Mouse (Mus musculus) frontal cortex, adult (tissue): ENCODE data around the gene Kcnk7.
"Not testable (repeated sequence)": the region's sequence is repeated elsewhere in the genome, so short reads cannot be mapped to it uniquely, and the experiment has no call there.

ENCODE experiments used
- ATAC-seq: cut with Nextera tagmentation; 2 replicates; pipeline ENCODE4 v1.9.2; 2017; ENCODE audit warnings: mild to moderate bottlenecking, moderate library complexity, mixed read lengths; ENCODE audit not compliant: low TSS enrichment

Gene Kcnk7

GRCm38 (mm10) chr19:5704163-5704800, at the start of gene Kcnk7:
Kcnk7 (plus strand) TSS chr19:5704367.
- ATAC-seq, result peak; percentile 47; the same call in 1 of the 2 replicates

- no peak for ATAC-seq
These were observed 49.4 kb upstream of the Kcnk7 start for GRCm38 (mm10) chr19:5654720-5655298.

- no peak for ATAC-seq
These were observed 43.0 kb upstream of the Kcnk7 start for GRCm38 (mm10) chr19:5660942-5661751.

GRCm38 (mm10) chr19:5662310-5662709, 41.9 kb upstream of the Kcnk7 start:
- no peak for ATAC-seq

- ATAC-seq, result peak; percentile 78
These were observed 40.9 kb upstream of the Kcnk7 start, which contains the start of gene Sipa1 for GRCm38 (mm10) chr19:5662981-5663913. Sipa1 (minus strand) TSS chr19:5663707.

GRCm38 (mm10) chr19:5664669-5665257, 39.4 kb upstream of the Kcnk7 start:
- no peak for ATAC-seq

- ATAC-seq, result no peak
These were observed 38.7 kb upstream of the Kcnk7 start for GRCm38 (mm10) chr19:5665465-5665864.

GRCm38 (mm10) chr19:5666386-5666785, 37.8 kb upstream of the Kcnk7 start:
- no peak for ATAC-seq

GRCm38 (mm10) chr19:5668372-5668771, 35.8 kb upstream of the Kcnk7 start:
- ATAC-seq, result no peak

- ATAC-seq, result no peak
These were observed 23.7 kb upstream of the Kcnk7 start for GRCm38 (mm10) chr19:5680432-5680831.

GRCm38 (mm10) chr19:5684236-5684635, 19.9 kb upstream of the Kcnk7 start:
- ATAC-seq, result no peak

- ATAC-seq, result no peak
These were observed 19.2 kb upstream of the Kcnk7 start for GRCm38 (mm10) chr19:5684985-5685384.

GRCm38 (mm10) chr19:5685431-5685830, 18.7 kb upstream of the Kcnk7 start:
- ATAC-seq, result no peak

GRCm38 (mm10) chr19:5685861-5686260, 18.3 kb upstream of the Kcnk7 start:
- no peak for ATAC-seq

- ATAC-seq, result no peak
These were observed 17.7 kb upstream of the Kcnk7 start for GRCm38 (mm10) chr19:5686437-5686836.

- ATAC-seq, result not testable (repeated sequence)
These were observed 17.2 kb upstream of the Kcnk7 start for GRCm38 (mm10) chr19:5686954-5687353.

- no peak for ATAC-seq
These were observed 16.4 kb upstream of the Kcnk7 start for GRCm38 (mm10) chr19:5687738-5688137.

- peak; percentile 88 for ATAC-seq
These were observed 15.7 kb upstream of the Kcnk7 start, which contains the start of the genes Map3k11 and Pcnx3 for GRCm38 (mm10) chr19:5688200-5689087. Map3k11 (plus strand) TSS chr19:5688742. Pcnx3 (minus strand) TSS chr19:5688908.

GRCm38 (mm10) chr19:5689088-5689428, 15.1 kb upstream of the Kcnk7 start:
- ATAC-seq, result no peak
